Mouse (Mus musculus): ENCODE measurements around the gene Rack1. TPM values are rescaled to one million over a fixed set of nuclear protein-coding genes. Genes with fewer than 3 reads are reported as not detected.
A peak's percentile ranks its signal among the peaks of the same experiment; 100 is the strongest.

Gene Rack1
- polyA plus RNA-seq, 2 experiments: 674 to 1,100 TPM

GRCm38 (mm10) chr11:48830279-48830678 lies 30.1 kb downstream of the Rack1 start:
- no peak for TF ChIP-seq EP300 (IDR thresholded peaks at IDR 0.05; ENCODE audit: low read depth)
- no peak for TF ChIP-seq CTCF (IDR thresholded peaks at IDR 0.05; ENCODE audit: low read depth)
- Histone ChIP-seq H3K27ac (no peak overlapping the region), H3K4me3 (ENCODE audit: insufficient read depth in 1 of 2, low read depth in 2 of 2, low read length in 2 of 2) (no peak overlapping the region), H3K4me1 (replicated peaks; ENCODE audit: control insufficient read depth in 2 of 2, insufficient read depth in 2 of 2, low read length in 1 of 2) (peaks cover 8 to 9% of the 10 kb centered on the region in 2 experiments; a peak in 3 of 4 replicates), H3K9ac (replicated peaks) (no peak overlapping the region), H3K36me3 (replicated peaks; ENCODE audit: control insufficient read depth, insufficient read depth, low read depth) (no peaks in the 10 kb centered on the region), H3K27me3 (ENCODE audit: control insufficient read depth, insufficient read depth, low read length) (peaks cover 4% of the 10 kb centered on the region), H3K9me3 (ENCODE audit: control insufficient read depth, low read length) (no peaks in the 10 kb centered on the region), H3K4me2 (ENCODE audit: low read depth) (no peak overlapping the region)
- ATAC-seq (ENCODE audit: insufficient read depth) (no peak), DNase-seq (ENCODE audit: low read depth in 3 of 3, low spot score in 3 of 3) (no peak)
- 42% methylated on average over 2 of the region's 2 CpGs for whole genome bisulfite sequencing (ENCODE audit: insufficient replicate concordance)

- ATAC-seq (ENCODE audit: insufficient read depth) (no peak), DNase-seq (ENCODE audit: low read depth in 3 of 3, low spot score in 3 of 3) (no peak)
- Histone ChIP-seq H3K27me3 (ENCODE audit: control insufficient read depth, insufficient read depth, low read length) (peaks cover 4% of the 10 kb centered on the region), H3K36me3 (replicated peaks; ENCODE audit: control insufficient read depth, insufficient read depth, low read depth) (no peaks in the 10 kb centered on the region), H3K4me1 (replicated peaks; ENCODE audit: control insufficient read depth in 2 of 2, insufficient read depth in 2 of 2, low read length in 1 of 2) (peaks cover 8 to 11% of the 10 kb centered on the region in 2 experiments; a peak in 3 of 4 replicates), H3K4me2 (ENCODE audit: low read depth) (no peak overlapping the region), H3K9ac (replicated peaks) (no peak overlapping the region), H3K4me3 (ENCODE audit: insufficient read depth in 1 of 2, low read depth in 2 of 2, low read length in 2 of 2) (no peak overlapping the region), H3K27ac (no peak overlapping the region), H3K9me3 (ENCODE audit: control insufficient read depth, low read length) (no peaks in the 10 kb centered on the region)
- WGBS (ENCODE audit: insufficient replicate concordance): 62% methylated on average over 2 of the region's 2 CpGs
- TF ChIP-seq EP300 (IDR thresholded peaks at IDR 0.05; ENCODE audit: low read depth) (no peak), CTCF (IDR thresholded peaks at IDR 0.05; ENCODE audit: low read depth) (no peak)
Observed at GRCm38 (mm10) chr11:48831273-48831672, 31.1 kb downstream of the Rack1 start.

GRCm38 (mm10) chr11:48833078-48833730 lies 33.1 kb downstream of the Rack1 start:
- no peaks in the 10 kb centered on the region for H3K9me3 ChIP-seq (ENCODE audit: control insufficient read depth, low read length)
- peak overlapping the region; percentile 59; the same call in 1 of the 2 replicates for H3K27ac ChIP-seq
- ATAC-seq (ENCODE audit: insufficient read depth): peak; percentile 67
- H3K4me3 ChIP-seq (ENCODE audit: insufficient read depth in 1 of 2, low read depth in 2 of 2, low read length in 2 of 2): peak overlapping the region; percentile 75 to 81
- DNase-seq (ENCODE audit: low read depth in 3 of 3, low spot score in 3 of 3): no peak
- peaks cover 10% of the 10 kb centered on the region in 2 experiments; a peak in 3 of 4 replicates for H3K4me1 ChIP-seq (replicated peaks; ENCODE audit: control insufficient read depth in 2 of 2, insufficient read depth in 2 of 2, low read length in 1 of 2)
- H3K4me2 ChIP-seq (ENCODE audit: low read depth): peak overlapping the region; percentile 94
- H3K27me3 ChIP-seq (ENCODE audit: control insufficient read depth, insufficient read depth, low read length): peaks cover 11% of the 10 kb centered on the region
- H3K9ac ChIP-seq (replicated peaks): no peak overlapping the region
- 15% methylated on average over 9 of the region's 9 CpGs for WGBS (ENCODE audit: insufficient replicate concordance)
- no peak for TF ChIP-seq EP300 (IDR thresholded peaks at IDR 0.05; ENCODE audit: low read depth)
- TF ChIP-seq CTCF (IDR thresholded peaks at IDR 0.05; ENCODE audit: low read depth): no peak
- H3K36me3 ChIP-seq (replicated peaks; ENCODE audit: control insufficient read depth, insufficient read depth, low read depth): no peaks in the 10 kb centered on the region

- Histone ChIP-seq H3K27me3 (ENCODE audit: control insufficient read depth, insufficient read depth, low read length) (peaks cover 11% of the 10 kb centered on the region), H3K9me3 (ENCODE audit: control insufficient read depth, low read length) (no peaks in the 10 kb centered on the region), H3K27ac (peak overlapping the region; percentile 73), H3K9ac (replicated peaks) (peak overlapping the region; percentile 79), H3K4me3 (ENCODE audit: insufficient read depth in 1 of 2, low read depth in 2 of 2, low read length in 2 of 2) (peak overlapping the region; percentile 75 to 81), H3K4me1 (replicated peaks; ENCODE audit: control insufficient read depth in 2 of 2, insufficient read depth in 2 of 2, low read length in 1 of 2) (peaks cover 13 to 15% of the 10 kb centered on the region in 2 experiments; a peak in 3 of 4 replicates), H3K4me2 (ENCODE audit: low read depth) (peak overlapping the region; percentile 94), H3K36me3 (replicated peaks; ENCODE audit: control insufficient read depth, insufficient read depth, low read depth) (no peaks in the 10 kb centered on the region)
- TF ChIP-seq EP300 (IDR thresholded peaks at IDR 0.05; ENCODE audit: low read depth) (no peak), CTCF (IDR thresholded peaks at IDR 0.05; ENCODE audit: low read depth) (no peak)
- ATAC-seq (ENCODE audit: insufficient read depth) (peak; percentile 89), DNase-seq (ENCODE audit: low read depth in 3 of 3, low spot score in 3 of 3) (peak; percentile 71 to 75 (median 75))
- WGBS (ENCODE audit: insufficient replicate concordance): under 1% methylated on average over 30 of the region's 30 CpGs
Observed at GRCm38 (mm10) chr11:48833731-48834639, 33.9 kb downstream of the Rack1 start.

GRCm38 (mm10) chr11:48835923-48836322 lies 35.8 kb downstream of the Rack1 start:
- H3K9ac ChIP-seq (replicated peaks): no peak overlapping the region
- no peak overlapping the region for H3K4me2 ChIP-seq (ENCODE audit: low read depth)
- H3K4me1 ChIP-seq (replicated peaks; ENCODE audit: control insufficient read depth in 2 of 2, insufficient read depth in 2 of 2, low read length in 1 of 2): peaks cover 13 to 15% of the 10 kb centered on the region in 2 experiments; a peak in 3 of 4 replicates
- DNase-seq (ENCODE audit: low read depth in 3 of 3, low spot score in 3 of 3) (no peak), ATAC-seq (ENCODE audit: insufficient read depth) (no peak)
- no peak for TF ChIP-seq CTCF (IDR thresholded peaks at IDR 0.05; ENCODE audit: low read depth)
- no peak for TF ChIP-seq EP300 (IDR thresholded peaks at IDR 0.05; ENCODE audit: low read depth)
- H3K36me3 ChIP-seq (replicated peaks; ENCODE audit: control insufficient read depth, insufficient read depth, low read depth): no peaks in the 10 kb centered on the region
- no peak overlapping the region for H3K4me3 ChIP-seq (ENCODE audit: insufficient read depth in 1 of 2, low read depth in 2 of 2, low read length in 2 of 2)
- peaks cover 11% of the 10 kb centered on the region for H3K27me3 ChIP-seq (ENCODE audit: control insufficient read depth, insufficient read depth, low read length)
- no peaks in the 10 kb centered on the region for H3K9me3 ChIP-seq (ENCODE audit: control insufficient read depth, low read length)
- 53% methylated on average over 6 of the region's 6 CpGs for WGBS (ENCODE audit: insufficient replicate concordance)
- H3K27ac ChIP-seq: no peak overlapping the region

Data from liver, embryonic 14.5 days (tissue).